ENCODE assay signal across 22 mouse cellular contexts in genomic region chr16:25485007-25485406, GRCm38 (mm10).
DNase-seq lines count a peak whose midpoint lies in the region; ATAC-seq and TF ChIP-seq lines count a peak whose summit lies in the region.
"Had no signal": no experiment of that assay in that cellular context is flagged by ENCODE, and none has a peak within 500 bp of the region (broad histone marks: within the 10 kb centered on the region; RNA-seq: fewer than 3 reads in every experiment).

No protein-coding gene starts in this region.

- no peak for TF ChIP-seq CTCF in midbrain, postnatal 0 days (IDR thresholded peaks at IDR 0.05)

- DNase-seq in 416B (ENCODE audit: low read depth), result peak; percentile 1
- DNase-seq in CD4-positive, CD25-positive, alpha-beta regulatory T cell, adult 2 months (ENCODE audit: low read depth, low spot score), result peak; percentile 19
- peak; percentile 27 for DNase-seq in brain, adult 2 months (ENCODE audit: low read depth, low spot score)
- peak; percentile 2 for DNase-seq in naive thymus-derived CD4-positive, alpha-beta T cell, adult 2 months (ENCODE audit: low read depth)
- no peak for DNase-seq in urinary bladder, postnatal 36 days (ENCODE audit: low spot score in 2 of 2)
- no peak for DNase-seq in forebrain, embryonic 14.5 days (ENCODE audit: low spot score)
- no peak for DNase-seq in midbrain, postnatal 0 days (ENCODE audit: low spot score)
- DNase-seq: cerebellum, adult 9-11 months; heart, adult 11 months; heart, postnatal 4 days; kidney, adult 18-20 months; liver, embryonic 13.5 days; thymus, adult 2 months had no signal

- H3K27me3 ChIP-seq in forebrain, embryonic 14.5 days (replicated peaks; ENCODE audit: control insufficient read depth, insufficient read depth, low read length), result no peaks in the 10 kb centered on the region
- H3K27me3 ChIP-seq in midbrain, postnatal 0 days (ENCODE audit: insufficient read depth, low read length), result no peaks in the 10 kb centered on the region
- H3K27me3 ChIP-seq: embryonic facial prominence, embryonic 12.5 days; limb, embryonic 12.5 days; liver, embryonic 13.5 days; lung, embryonic 15.5 days; neural tube, embryonic 13.5 days had no signal

- no peak overlapping the region for H3K9ac ChIP-seq in forebrain, embryonic 14.5 days (ENCODE audit: low read length)
- no peak overlapping the region for H3K9ac ChIP-seq in midbrain, postnatal 0 days (replicated peaks; ENCODE audit: low read length, poor library complexity, severe bottlenecking)
- H3K9ac ChIP-seq: embryonic facial prominence, embryonic 12.5 days; limb, embryonic 12.5 days; liver, embryonic 13.5 days; lung, embryonic 15.5 days; neural tube, embryonic 13.5 days had no signal

- H3K4me3 ChIP-seq in forebrain, embryonic 14.5 days (ENCODE audit: low read depth, low read length), result no peak overlapping the region
- no peak overlapping the region for H3K4me3 ChIP-seq in midbrain, postnatal 0 days (ENCODE audit: low read depth, low read length)
- H3K4me3 ChIP-seq: embryonic facial prominence, embryonic 12.5 days; limb, embryonic 12.5 days; liver, embryonic 13.5 days; lung, embryonic 15.5 days; midbrain, embryonic 10.5 days; neural tube, embryonic 13.5 days had no signal

- no peaks in the 10 kb centered on the region for H3K4me1 ChIP-seq in forebrain, embryonic 14.5 days (ENCODE audit: control insufficient read depth, insufficient read depth, low read length)
- no peaks in the 10 kb centered on the region for H3K4me1 ChIP-seq in midbrain, postnatal 0 days (ENCODE audit: insufficient read depth, low read length)
- H3K4me1 ChIP-seq: embryonic facial prominence, embryonic 12.5 days; limb, embryonic 12.5 days; liver, embryonic 13.5 days; midbrain, embryonic 10.5 days had no signal

- 90% methylated on average over 9 of the region's 9 CpGs for WGBS in forebrain, embryonic 14.5 days
- WGBS in midbrain, postnatal 0 days, result 71% methylated on average over 9 of the region's 9 CpGs

- H3K4me2 ChIP-seq in forebrain, embryonic 14.5 days (ENCODE audit: low read length), result no peak overlapping the region
- no peak overlapping the region for H3K4me2 ChIP-seq in midbrain, postnatal 0 days (ENCODE audit: low read depth, low read length, poor library complexity, severe bottlenecking)
- H3K4me2 ChIP-seq: embryonic facial prominence, embryonic 12.5 days; limb, embryonic 12.5 days; liver, embryonic 13.5 days; lung, embryonic 15.5 days; neural tube, embryonic 13.5 days had no signal

- no peaks in the 10 kb centered on the region for H3K9me3 ChIP-seq in forebrain, embryonic 14.5 days (replicated peaks; ENCODE audit: control insufficient read depth, low read length)
- H3K9me3 ChIP-seq in midbrain, postnatal 0 days (ENCODE audit: low read length), result no peaks in the 10 kb centered on the region
- H3K9me3 ChIP-seq: embryonic facial prominence, embryonic 12.5 days; limb, embryonic 12.5 days; liver, embryonic 13.5 days; lung, embryonic 15.5 days; midbrain, embryonic 10.5 days; neural tube, embryonic 13.5 days had no signal

- ATAC-seq in forebrain, embryonic 14.5 days, result no peak
- ATAC-seq in midbrain, postnatal 0 days (ENCODE audit: low FRiP score), result no peak
- ATAC-seq: forebrain, embryonic 16.5 days; hindbrain, postnatal 0 days had no signal

- no peaks in the 10 kb centered on the region for H3K36me3 ChIP-seq in forebrain, embryonic 14.5 days (ENCODE audit: control insufficient read depth, insufficient read depth, low read length)
- no peaks in the 10 kb centered on the region for H3K36me3 ChIP-seq in midbrain, postnatal 0 days (ENCODE audit: insufficient read depth, low read length)
- H3K36me3 ChIP-seq: embryonic facial prominence, embryonic 12.5 days; limb, embryonic 12.5 days; liver, embryonic 13.5 days; lung, embryonic 15.5 days; midbrain, embryonic 10.5 days; neural tube, embryonic 13.5 days had no signal

- no peak overlapping the region for H3K27ac ChIP-seq in forebrain, embryonic 14.5 days (ENCODE audit: low read depth, low read length)
- H3K27ac ChIP-seq in midbrain, postnatal 0 days (ENCODE audit: low read depth, low read length), result no peak overlapping the region
- H3K27ac ChIP-seq: embryonic facial prominence, embryonic 12.5 days; hindbrain, postnatal 0 days; kidney, postnatal 0 days; limb, embryonic 12.5 days; liver, embryonic 13.5 days; lung, embryonic 15.5 days; macrophage; midbrain, embryonic 10.5 days; neural tube, embryonic 13.5 days had no signal

Comparison
In these comparisons a context has a peak if more than half of its experiments do, and no peak if none do; other contexts are left out.
1. DNase-seq: peak in 416B (single experiment), CD4-positive, CD25-positive, alpha-beta regulatory T cell, adult 2 months (single experiment), brain, adult 2 months (single experiment) and naive thymus-derived CD4-positive, alpha-beta T cell, adult 2 months (single experiment); none in urinary bladder, postnatal 36 days (0 of 2), forebrain, embryonic 14.5 days (single experiment) and midbrain, postnatal 0 days (single experiment).